Mouse (Mus musculus) cerebellum, postnatal 25 days (tissue): Measurements from ENCODE around the gene Cpt1c.

Experiments used
- DNase-seq, 2 experiments: peaks; one replicate each; pipeline ENCODE4 v3.0.0; 2021; ENCODE audit warnings: mixed read lengths in 2 of 2

Gene Cpt1c

DNA sequence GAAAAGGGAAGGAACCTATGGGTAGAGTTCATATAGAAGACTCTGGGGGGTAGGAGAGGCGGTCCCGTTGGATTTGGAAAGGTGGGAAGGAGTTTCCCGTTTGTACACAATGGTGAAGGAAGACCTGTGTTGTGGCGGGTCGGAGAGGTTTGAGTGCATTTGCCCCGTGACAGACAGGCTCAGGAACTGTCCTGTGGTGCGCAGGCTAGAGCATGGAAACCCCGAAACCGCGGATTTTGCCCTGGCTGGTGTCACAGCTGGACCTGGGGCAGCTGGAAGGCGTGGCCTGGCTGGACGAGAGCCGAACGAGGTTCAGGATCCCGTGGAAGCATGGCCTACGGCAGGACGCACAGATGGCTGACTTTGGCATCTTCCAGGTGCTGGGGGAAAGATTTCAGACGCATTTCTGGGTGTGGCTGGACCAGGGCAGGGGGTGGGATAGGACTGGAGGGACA, 23.9 kb upstream of the Cpt1c start, which contains the start of gene Bcl2l12:
Gene Bcl2l12, minus strand, starts transcription at position 212 of the 455 bp plus-strand sequence.
- peak; percentile 53 to 67 for DNase-seq

DNA sequence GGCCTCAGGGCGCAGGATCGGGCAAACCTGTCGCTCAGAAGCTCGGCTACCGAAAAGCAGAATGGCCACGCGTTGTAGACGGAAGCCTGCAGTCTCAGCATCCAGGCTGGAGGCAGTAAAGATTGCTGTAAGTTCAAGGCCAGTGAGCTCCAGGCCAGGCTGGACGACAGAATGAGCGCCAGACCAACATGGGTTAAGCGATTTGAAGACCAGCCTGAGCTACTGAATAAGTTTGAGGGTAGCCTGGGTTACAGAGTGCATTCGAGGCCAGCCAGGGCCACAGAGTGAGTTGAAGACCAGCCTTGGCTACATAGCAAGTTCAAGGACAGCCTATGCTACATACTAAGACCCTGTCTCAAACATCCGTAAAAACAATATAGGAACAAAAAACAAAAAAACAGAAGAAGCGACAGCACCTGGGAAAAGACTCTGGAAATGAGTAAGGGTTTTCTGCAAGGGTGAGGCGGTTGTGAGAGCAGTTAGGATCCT, 23.3 kb upstream of the Cpt1c start:
- DNase-seq = no peak

DNA sequence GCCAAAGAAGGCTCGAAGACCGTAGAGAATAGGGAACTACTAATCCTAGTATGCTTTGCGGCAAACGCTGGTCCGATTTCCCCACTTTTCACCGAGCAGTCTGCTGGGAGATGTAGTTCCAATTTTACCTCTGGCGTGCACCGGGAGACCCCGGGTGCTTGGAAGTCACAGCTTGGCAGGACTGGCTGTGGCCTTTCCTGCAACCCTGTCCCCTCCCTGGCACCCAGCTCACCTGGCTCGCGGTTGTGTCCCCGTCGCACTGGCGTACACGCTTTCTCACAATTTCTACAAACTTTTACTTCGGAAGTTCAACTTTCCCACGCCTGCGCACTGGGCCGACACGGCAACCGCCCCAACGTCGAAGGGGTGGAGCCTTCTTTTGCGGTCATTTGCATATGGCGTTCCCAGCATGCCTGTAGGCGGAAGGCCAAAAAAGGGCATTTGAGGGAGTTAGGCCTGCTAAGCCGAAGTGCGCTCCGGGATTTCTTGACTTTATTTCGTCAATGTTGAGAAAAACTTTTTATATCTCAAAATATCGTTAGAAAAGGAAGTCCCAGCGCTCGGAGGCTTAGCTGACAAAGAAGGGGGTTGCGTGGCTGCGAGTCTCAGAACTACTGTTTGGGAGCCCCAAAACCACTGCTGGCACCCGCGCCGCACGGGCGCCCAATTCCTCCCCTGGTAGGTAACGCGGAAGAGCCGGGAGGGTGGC, 22.7 kb upstream of the Cpt1c start, which contains the start of gene Irf3:
Gene Irf3, plus strand, starts transcription at position 418 of the 709 bp plus-strand sequence.
- peak; percentile 96 to 97 for DNase-seq

DNA sequence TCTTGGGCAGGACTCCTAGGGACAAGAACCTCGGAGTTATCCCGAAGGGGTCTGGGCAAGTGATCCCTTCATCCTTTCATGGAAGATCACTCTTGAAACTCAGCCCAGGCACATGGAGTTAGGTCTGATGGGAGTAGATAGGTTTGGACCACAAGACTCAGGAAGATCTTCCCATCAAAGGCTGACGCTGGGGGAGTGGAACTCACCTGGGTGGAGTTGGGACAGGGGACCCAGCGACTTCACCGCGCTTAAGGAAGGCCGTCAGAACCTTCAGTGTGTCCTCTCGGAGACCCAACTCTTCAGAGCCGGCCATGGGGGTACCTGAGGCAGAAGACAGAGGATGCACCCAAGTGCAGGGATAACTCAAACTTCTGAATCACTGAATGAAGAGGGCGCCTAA, 22.0 kb upstream of the Cpt1c start:
- no peak for DNase-seq

DNA sequence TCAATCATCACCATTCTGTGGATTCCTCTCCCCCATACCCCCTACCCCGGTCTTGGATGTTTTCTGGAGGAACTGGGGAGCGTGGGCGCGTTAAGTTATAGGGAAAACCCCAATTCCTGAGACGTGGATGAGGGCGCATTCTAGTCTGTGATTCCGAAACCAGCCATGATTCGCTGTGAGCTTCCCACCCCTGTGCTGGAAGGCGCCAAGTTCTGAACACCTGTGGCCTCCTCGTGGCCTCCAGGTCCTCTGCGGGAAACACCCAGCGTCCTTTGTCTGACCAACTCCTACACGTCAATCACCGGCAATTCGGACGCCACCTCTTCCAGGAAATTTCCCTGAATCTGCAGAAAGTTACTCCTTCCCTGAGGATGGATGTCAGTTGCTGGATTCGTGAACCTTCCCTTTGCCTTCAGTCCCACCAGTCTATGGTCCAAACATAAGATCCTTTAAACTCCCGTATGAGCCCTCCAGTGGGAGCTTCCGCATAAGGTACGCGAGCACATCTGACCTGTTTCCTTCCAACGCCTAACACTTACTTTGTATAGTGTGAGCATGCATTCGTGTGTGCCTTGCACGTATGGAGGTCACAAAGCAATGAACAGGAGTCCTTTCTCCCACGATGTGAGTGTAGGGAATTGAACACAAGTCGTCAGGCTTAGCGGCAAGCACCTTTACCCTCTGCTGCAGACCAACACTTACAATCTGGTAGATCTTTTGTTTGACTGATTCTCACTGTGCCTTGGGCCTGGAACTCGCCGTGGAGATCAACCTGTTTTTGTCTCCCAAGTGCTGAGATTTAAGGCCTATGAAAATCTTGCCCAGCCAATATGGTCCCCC, 12.4 kb upstream of the Cpt1c start:
- DNase-seq = no peak

DNA sequence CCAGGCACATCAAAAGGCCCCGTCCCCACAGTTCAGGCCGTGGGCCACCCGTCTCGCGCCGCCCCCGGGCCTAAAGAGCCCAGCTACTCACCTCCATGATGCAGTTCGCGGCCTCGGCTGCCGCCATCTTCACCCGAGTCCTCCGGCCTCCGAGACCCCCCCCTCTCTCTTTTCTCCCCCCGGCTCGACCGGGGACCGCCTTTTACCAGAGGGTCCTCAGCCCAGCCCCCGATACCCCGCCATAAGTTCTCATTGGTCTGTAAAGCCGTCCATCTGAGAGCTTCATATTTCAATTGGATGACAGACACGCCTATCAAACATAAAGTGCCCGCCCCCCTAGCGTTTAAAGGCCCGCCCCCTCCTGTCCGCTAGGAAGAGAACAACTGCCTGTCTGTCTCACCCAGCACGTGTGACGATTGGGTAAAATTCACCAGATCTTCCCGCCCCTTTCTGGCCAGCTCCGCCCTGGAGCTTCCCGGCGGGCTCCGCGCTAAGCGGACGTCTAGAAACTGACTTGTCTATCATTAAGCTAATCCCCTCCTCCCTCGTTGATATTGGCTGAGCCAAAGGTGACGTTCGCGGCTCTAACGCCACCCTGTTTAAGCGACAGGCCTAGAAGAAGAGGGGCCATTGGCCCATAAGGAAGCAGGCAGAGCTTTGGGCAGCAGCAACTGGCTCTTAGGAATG, 11.7 kb upstream of the Cpt1c start, which contains the start of gene Prmt1:
Gene Prmt1, minus strand, starts transcription at position 377 of the 687 bp plus-strand sequence.
- peak; percentile 96 to 98 for DNase-seq

DNA sequence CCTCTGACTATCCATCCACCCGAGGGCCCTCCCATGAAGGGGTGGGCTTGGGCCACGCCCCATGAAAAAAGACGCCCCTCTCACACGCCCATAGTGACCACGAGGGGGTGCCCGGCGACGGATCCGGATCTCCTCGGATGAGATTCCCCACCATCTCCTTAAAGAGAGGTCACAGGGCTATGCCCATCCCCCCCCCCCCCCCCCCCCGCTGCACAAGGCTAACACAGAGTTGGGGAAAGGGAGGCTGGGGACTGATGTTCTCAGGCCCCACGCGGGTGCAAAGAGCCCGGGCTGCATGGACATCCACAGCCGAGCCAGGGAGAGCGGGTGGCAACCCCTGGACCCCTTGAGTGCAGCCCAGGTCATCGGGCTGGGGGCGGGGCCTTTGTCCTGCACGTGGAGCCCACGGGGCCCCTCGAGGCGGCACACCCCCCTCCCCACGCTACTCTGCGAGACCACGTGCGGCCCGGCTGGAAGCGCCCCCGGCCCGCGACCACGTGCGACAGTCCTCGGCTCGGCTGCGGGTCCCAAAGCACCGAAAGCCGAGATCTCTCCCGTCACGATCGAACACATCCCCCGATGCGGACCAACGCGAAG, 11.0 kb upstream of the Cpt1c start:
- DNase-seq = peak; percentile 56 to 74

DNA sequence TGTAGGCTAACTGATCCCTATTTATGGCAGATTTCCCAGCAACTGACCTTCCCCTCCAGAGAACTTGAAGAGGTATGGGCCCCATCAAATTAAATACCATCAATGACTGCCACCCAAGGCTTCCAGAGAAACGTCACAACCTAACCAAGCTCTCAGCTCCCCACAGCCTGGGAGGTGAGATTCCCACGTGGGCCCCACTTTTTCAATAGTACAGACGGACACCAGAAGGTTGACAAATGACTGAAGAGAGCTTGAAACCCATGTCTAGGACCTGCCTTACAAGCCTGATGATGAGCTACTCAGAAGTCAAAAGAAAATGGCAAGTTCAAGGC, 10.1 kb upstream of the Cpt1c start:
- DNase-seq = no peak

DNA sequence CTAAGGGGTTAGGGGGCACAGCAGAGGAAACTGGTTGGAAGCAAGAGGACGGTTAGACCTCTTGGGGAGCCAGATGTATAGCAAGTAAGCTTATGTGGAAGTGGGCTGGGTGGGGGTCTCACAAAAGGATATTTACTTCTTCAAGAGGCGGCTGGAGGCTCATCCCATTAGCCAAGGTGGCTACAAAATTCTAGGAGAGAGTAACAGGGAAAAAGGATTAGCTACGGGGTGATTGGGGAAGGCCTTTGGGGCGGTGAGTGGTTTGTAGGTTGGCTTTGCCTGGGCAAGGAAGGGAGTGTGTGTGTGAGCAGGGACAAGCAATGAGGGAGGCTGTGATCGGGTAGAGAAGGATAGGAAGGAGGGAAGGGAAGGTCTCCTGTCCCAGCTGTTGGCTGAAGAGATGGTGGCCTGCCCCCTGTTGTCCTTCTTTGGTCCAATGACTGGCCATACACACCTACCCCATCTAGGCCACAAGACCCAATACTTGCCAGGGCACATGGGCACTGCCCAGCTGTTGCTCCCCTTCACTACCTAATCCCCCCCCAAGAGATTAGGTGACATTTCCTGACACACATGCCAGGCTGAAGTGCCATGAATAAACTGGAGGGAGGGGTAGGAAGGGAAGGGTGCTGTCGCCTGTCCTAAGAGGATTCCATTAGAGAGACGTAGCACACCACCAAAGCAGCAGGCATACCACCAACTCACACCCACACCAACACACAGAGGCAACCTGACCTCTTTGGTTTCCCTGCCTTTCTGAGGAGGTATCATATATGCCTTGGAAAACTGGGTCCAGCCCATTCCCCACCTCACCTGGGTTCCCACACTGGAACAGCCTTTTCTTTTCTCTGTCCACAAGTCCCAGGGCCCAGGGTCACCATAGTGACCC, 9.5 kb upstream of the Cpt1c start:
- DNase-seq = no peak

DNA sequence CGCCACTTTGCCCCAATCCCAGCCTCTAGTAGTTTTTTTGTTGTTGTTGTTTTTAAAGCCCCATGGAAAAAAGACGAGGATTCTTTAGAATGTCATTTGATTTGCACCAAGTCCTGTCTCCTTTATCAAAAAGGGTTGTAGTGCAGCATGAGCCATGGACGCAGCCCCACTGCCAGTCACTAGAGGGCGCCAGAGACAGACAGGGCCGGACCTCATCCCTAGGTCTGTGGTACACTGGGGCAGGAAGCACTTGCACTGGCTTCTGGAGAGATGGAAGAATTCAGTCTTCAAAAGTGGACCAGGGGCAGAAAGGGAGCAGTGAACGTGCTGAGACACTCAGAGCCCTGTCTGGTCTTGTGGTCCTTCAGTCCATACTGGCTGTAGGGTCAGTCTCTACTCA, 8.4 kb upstream of the Cpt1c start:
- peak; percentile 90 to 94 for DNase-seq

DNA sequence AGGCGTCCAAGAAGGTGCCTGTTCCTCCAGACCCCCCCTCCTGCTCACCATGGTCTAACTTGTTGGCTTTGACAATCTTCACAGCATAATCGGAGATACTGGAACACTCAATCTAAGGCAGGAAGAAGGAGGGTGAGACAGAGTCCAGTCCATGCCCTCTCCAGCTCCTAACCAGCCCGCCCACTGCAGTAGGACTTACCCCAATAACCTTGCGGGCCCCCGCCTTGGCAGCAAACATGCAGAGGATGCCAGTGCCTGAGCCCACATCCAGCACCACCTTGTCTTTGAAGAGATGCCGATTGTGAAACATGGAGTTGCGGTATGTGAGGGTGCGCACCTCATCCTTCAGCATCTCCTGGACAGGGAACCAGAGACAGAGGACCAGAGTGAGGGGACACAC, 6.9 kb upstream of the Cpt1c start:
- no peak for DNase-seq

DNA sequence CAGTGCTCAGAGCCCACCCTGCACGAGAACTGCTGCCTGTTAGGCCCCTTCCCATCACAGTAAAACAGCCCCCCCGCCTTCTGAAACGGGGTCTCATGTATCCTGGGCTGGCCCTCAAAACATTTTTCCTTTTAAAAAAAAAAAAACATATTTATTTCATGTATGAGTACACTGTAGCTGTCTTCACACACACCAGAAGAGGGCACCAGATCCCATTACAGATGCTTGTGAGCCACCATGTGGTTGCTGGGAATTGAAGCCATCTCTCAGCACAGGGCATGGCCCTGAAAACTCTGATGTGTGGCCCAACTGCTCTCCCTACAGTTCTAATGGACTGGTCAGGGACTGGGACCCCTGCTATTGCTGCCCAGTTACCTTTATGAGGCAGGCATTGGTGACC, 3.6 kb upstream of the Cpt1c start:
- no peak for DNase-seq

DNA sequence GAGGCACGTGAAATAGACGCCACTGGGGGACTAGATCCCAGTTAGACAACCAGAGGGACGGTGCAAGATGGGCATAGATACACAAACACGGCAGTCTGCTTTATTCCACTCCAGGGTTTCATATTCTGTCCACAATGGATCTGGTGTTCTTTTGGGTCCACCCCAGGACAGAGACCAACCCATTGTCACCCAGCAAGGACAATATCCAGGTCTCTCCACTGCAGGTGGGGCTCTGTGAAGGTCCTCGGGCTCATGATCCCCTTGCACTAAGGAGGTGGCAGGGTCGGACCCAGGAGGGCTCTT, 417 bp upstream of the Cpt1c start:
- peak in 1 of 2 experiments; percentile 48 for DNase-seq

DNA sequence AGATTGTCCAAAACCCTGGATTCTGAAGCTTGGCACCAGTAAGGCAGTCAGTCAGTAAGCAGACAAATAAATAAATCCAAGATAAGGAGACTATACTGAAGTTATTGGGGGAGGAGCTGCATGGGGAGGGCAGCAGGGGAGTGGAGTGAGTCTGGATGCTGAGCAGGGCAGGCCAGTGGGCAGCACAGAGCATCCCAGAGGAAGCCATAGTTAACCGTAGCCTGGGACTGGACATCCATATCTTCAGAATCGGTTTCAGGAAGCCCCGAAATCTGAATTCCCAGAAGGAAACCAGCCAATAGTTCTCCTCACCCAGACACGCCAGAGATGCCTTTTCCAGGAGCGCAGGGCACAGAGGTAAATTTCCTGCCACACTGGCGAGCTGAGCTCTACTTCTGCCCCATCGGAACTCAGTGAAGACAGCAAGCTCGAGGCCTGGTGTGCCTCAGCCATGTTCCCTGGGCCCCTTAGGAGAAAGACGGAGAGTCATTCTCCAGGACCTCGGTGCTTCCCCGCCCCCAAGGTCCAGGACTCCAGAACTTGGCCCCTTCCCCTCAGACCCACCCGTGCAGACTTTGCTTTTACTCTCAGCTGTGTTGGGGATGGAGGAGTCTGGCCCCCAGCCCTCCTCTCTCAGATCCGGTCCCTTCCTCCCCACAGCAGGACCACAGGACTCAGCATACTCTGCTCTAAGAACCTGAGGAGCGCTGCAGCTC, 1.1 kb downstream of the Cpt1c start:
- DNase-seq = peak; percentile 50 to 57

DNA sequence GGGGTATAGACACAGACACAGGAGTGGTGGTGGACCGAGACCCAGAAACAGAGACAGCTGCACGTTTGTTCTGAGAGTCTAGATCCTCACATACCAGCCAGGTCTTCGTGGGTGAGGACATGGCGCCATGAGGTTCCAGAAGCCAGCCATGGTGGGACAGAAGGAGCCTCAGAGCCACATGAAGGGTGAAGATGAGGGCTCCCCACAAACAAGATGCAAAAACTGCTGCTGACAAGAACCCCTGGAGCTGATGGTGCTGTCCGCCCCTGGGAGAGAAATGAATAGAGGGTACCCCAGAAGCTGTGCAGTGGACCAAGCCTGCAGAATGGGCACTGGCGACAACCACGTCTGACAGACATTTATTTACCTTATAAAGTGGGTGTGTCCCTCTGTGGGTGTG, 3.5 kb downstream of the Cpt1c start:
- no peak for DNase-seq

DNA sequence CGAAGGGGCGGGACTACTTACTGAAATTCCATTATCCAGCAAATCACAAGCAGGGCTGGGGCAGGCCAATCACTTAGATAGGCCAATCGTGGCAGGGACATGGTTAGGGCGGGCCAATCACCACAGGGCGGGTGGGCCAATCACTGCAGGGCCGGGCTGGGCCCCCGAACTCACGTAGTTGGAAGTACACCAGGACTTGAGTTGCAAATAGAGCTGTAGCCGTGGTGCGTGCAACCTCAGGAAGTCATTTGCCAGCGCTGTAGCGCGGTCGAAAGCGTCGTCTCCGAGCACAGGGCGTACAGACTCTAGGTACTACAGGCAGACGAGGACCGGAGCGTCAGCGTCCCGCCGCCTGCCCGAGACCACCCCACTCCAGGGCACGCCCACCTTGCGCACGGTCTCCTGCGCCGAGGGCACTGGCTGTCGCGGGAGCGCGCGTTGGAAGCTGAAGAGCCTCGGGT, 4.4 kb downstream of the Cpt1c start:
- DNase-seq = peak; percentile 78 to 86

DNA sequence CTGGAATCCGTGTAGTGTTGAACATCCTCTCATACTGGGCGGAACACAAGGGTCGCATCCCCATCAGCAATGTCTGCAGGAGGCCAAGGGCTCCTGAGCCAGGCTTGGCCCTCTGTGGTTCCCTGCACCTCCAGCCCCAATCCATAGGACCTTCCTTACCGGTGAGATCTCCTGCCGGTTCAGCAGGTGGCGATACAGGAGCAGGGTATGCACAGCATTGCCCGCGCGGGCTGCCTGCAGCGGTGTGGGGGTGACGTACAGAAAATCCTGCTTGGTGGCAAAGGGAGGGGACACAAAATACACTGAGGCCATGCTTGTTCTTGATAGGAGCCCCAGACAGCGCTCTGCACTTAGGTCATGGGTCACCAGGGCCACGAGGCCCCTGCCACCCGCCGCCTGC, 8.0 kb downstream of the Cpt1c start:
- DNase-seq = no peak

DNA sequence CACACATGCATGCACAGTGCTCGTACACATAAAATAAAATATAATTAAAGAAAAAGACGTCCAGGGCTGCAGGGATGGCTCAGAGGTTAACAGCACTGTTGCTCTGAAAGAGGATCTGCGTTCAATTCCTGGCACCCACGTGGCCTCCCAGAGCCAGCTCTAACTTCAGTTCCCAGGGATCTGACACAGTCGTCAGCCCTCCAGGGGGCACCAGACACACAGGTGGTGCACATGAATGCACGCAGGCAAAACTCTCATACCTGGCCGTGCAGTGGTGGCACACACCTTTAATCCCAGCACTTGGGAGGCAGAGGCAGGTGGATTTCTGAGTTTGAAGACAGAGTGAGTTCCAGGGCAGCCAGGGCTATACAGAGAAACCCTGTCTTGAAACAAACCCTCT, 8.7 kb downstream of the Cpt1c start:
- peak in 1 of 2 experiments; percentile 27 for DNase-seq

DNA sequence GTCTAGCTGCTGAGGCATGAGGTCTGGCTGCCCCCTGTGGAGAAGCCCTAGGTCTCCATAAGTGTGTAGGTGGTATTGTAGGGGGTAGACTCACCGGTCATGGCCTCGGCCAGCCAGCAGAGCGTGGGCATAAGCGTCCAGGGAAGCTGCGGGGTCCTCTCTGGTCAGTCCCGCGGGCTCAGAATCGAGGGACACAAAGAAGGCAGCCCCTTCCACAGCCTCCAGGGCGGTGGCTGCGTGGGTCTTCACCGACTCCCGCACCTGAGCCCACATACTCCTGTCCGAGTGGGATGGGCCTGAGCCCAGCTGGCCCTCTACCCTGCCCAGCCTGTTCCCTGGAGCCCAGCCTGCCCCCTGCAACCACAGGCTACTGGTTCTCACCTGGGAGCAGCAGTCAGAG, 9.7 kb downstream of the Cpt1c start:
- peak in 1 of 2 experiments; percentile 12 for DNase-seq

DNA sequence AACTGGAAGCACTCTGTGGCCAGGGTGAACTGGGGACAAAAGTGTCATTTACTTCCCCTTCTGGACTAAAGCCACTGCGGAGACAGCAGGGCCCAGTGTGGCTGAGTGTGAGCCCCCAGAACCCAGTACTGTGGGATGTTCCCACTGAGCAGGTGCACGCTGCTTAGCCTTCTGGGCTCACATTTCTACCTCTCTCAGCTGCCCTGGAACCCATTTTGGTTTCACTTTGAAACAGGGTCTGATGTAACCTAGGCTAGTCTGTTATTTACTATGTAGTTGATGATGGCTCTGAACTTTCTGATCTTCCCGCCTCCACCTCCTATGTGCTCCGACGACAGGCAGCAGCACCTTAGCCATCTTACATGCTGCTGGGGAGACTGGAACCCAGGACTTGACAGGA, 11.8 kb downstream of the Cpt1c start:
- DNase-seq = no peak

DNA sequence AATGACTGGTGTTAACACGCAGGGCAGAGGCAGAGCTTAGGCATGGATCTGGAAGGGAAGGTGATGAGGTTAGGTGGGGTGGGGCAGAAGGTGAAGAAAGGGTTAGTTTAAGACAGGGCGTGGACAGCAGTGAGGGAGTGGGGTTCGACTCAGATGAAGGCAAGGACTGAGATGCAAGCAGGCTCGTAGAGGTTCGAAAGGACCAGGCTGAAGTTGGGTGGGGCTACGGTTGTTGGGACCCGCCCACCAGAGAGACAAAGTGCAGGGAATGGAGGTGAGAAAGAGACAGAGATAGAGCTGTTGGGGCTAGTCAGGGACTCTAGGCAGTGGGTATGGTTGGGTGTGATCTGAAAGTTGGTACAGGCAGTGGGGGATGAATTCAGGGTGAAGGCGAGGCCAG, 12.3 kb downstream of the Cpt1c start:
- no peak for DNase-seq
